In the genomic region with DNA sequence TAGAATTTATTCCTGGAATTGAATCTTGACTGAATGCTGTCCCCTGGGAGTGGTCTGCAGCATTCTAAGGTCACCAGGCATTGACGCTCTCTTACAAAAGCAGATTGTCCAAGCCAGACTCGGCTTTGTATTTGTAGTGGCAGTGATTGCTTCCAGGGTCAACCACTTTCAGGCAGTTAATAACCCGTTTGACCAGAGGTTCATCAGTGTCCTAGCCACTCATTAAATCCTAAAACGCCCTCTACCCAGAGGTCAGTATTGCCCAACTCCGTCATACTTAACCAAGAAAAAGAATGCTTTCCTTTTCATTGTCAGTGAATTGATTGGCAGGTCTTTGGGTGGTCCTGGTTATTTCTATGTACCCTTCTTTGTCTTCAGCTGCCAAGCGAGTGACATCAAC, we compare ENCODE assay signal across 10 mouse cellular contexts.
"Had no signal": no experiment of that assay in that cellular context is flagged by ENCODE, and none has a peak within 500 bp of the region (broad histone marks: within the 10 kb centered on the region; RNA-seq: fewer than 3 reads in every experiment).

No protein-coding gene starts in this region.

- H3K4me3 ChIP-seq: kidney, embryonic 15.5 days; left cerebral cortex, adult 2 months; limb, embryonic 15.5 days; midbrain, embryonic 13.5 days; neural tube, embryonic 15.5 days had no signal

- H3K9me3 ChIP-seq: kidney, embryonic 15.5 days; limb, embryonic 15.5 days; midbrain, embryonic 13.5 days; neural tube, embryonic 15.5 days had no signal

- DNase-seq: kidney, postnatal 14 days; lung, adult 18-20 months; right cerebral cortex, postnatal 4 days; thymus, postnatal 36 days had no signal

- H3K36me3 ChIP-seq: kidney, embryonic 15.5 days; limb, embryonic 15.5 days; midbrain, embryonic 13.5 days; neural tube, embryonic 15.5 days had no signal

- H3K4me1 ChIP-seq: neural tube, embryonic 15.5 days had no signal

- H3K27me3 ChIP-seq: kidney, embryonic 15.5 days; limb, embryonic 15.5 days; midbrain, embryonic 13.5 days; neural tube, embryonic 15.5 days had no signal

- H3K27ac ChIP-seq: kidney, embryonic 15.5 days; left cerebral cortex, adult 2 months; limb, embryonic 15.5 days; liver, embryonic 14.5 days; midbrain, embryonic 13.5 days; neural tube, embryonic 15.5 days had no signal

- H3K9ac ChIP-seq: kidney, embryonic 15.5 days; limb, embryonic 15.5 days; liver, embryonic 14.5 days; midbrain, embryonic 13.5 days; neural tube, embryonic 15.5 days had no signal

- ATAC-seq: midbrain, embryonic 13.5 days had no signal

- H3K4me2 ChIP-seq: kidney, embryonic 15.5 days; limb, embryonic 15.5 days; midbrain, embryonic 13.5 days; neural tube, embryonic 15.5 days had no signal
